8 mouse cellular contexts compared by ENCODE assay signal in genomic region chr1:180510442-180510841, GRCm38 (mm10). TPM values are rescaled to one million over a fixed set of nuclear protein-coding genes. Genes with fewer than 3 reads are reported as not detected.
DNase-seq lines count a peak whose midpoint lies in the region; ATAC-seq and TF ChIP-seq lines count a peak whose summit lies in the region.

No protein-coding gene starts in this region.

- in situ Hi-C loops in CH12.LX (cut with MboI; ENCODE audit: low pct_ligation_motif_present, low pct_unique_long_range_greater_than_20kb, low sequenced_read_pairs): no loop called here

- no peak for TF ChIP-seq EP300 in CH12.LX (IDR thresholded peaks at IDR 0.05; ENCODE audit: low read length)

- no peak for TF ChIP-seq CTCF in cerebellum, adult 2 months (IDR thresholded peaks at IDR 0.05; ENCODE audit: borderline replicate concordance, insufficient read depth, low read depth, low read length)
- no peak for TF ChIP-seq CTCF in CH12.LX (conservative IDR thresholded peaks at IDR 0.05 in 1 of 2, IDR thresholded peaks at IDR 0.05 in 1 of 2; ENCODE audit: low read depth in 2 of 2, low read length in 2 of 2)
- no peak for TF ChIP-seq CTCF in lung, embryonic 14.5 days (IDR thresholded peaks at IDR 0.05; ENCODE audit: low read depth)

- H3K36me3 ChIP-seq in CH12.LX (replicated peaks in 1 of 2; ENCODE audit: control insufficient read depth in 1 of 2, insufficient read depth in 1 of 2, low read length in 1 of 2): peaks cover 0 to 65% of the 10 kb centered on the region in 2 experiments
- H3K36me3 ChIP-seq in kidney, embryonic 15.5 days: no peaks in the 10 kb centered on the region
- H3K36me3 ChIP-seq in lung, embryonic 14.5 days (ENCODE audit: insufficient read depth): no peaks in the 10 kb centered on the region
- no peaks in the 10 kb centered on the region for H3K36me3 ChIP-seq in stomach, embryonic 14.5 days (ENCODE audit: control insufficient read depth, insufficient read depth, low read length)
- H3K36me3 ChIP-seq in heart, embryonic 11.5 days (ENCODE audit: control insufficient read depth, insufficient read depth, low read length): no peaks in the 10 kb centered on the region

- H3K9me3 ChIP-seq in CH12.LX (replicated peaks; ENCODE audit: low read length): no peaks in the 10 kb centered on the region
- no peaks in the 10 kb centered on the region for H3K9me3 ChIP-seq in kidney, embryonic 15.5 days (replicated peaks)
- H3K9me3 ChIP-seq in lung, embryonic 14.5 days (ENCODE audit: low read depth, low read length): no peaks in the 10 kb centered on the region
- H3K9me3 ChIP-seq in stomach, embryonic 14.5 days (ENCODE audit: control insufficient read depth, low read depth, low read length): no peaks in the 10 kb centered on the region
- H3K9me3 ChIP-seq in heart, embryonic 11.5 days (replicated peaks; ENCODE audit: control insufficient read depth, low read length): no peaks in the 10 kb centered on the region

- H3K9ac ChIP-seq in CH12.LX (ENCODE audit: insufficient read depth, low read depth): no peak overlapping the region
- no peak overlapping the region for H3K9ac ChIP-seq in kidney, embryonic 15.5 days
- H3K9ac ChIP-seq in lung, embryonic 14.5 days: no peak overlapping the region
- no peak overlapping the region for H3K9ac ChIP-seq in stomach, embryonic 14.5 days (replicated peaks; ENCODE audit: low read depth, low read length)
- H3K9ac ChIP-seq in heart, embryonic 11.5 days (ENCODE audit: low read depth, low read length): no peak overlapping the region

- no peak for TF ChIP-seq POLR2A in cerebellum, adult 2 months (IDR thresholded peaks at IDR 0.05; ENCODE audit: borderline replicate concordance, insufficient read depth, low read length)
- no peak for TF ChIP-seq POLR2A in CH12.LX (IDR thresholded peaks at IDR 0.05; ENCODE audit: low read depth, low read length)

- no peaks in the 10 kb centered on the region for H3K27me3 ChIP-seq in cerebellum, adult 2 months (ENCODE audit: control insufficient read depth, insufficient read depth, low read length)
- no peaks in the 10 kb centered on the region for H3K27me3 ChIP-seq in CH12.LX (replicated peaks)
- no peaks in the 10 kb centered on the region for H3K27me3 ChIP-seq in kidney, embryonic 15.5 days
- no peaks in the 10 kb centered on the region for H3K27me3 ChIP-seq in lung, embryonic 14.5 days (ENCODE audit: insufficient read depth, low read length)
- no peaks in the 10 kb centered on the region for H3K27me3 ChIP-seq in stomach, embryonic 14.5 days (ENCODE audit: control insufficient read depth, insufficient read depth, low read length)
- H3K27me3 ChIP-seq in heart, embryonic 11.5 days (ENCODE audit: control insufficient read depth, insufficient read depth, low read length): peaks cover 28% of the 10 kb centered on the region

- no peak overlapping the region for H3K27ac ChIP-seq in cerebellum, adult 2 months (ENCODE audit: insufficient read depth, low read length)
- H3K27ac ChIP-seq in CH12.LX (ENCODE audit: insufficient read depth, low read depth): no peak overlapping the region
- H3K27ac ChIP-seq in kidney, embryonic 15.5 days: peak overlapping the region; percentile 52
- H3K27ac ChIP-seq in lung, embryonic 14.5 days (ENCODE audit: low read depth): no peak overlapping the region; the same call in 1 of the 2 replicates
- H3K27ac ChIP-seq in stomach, embryonic 14.5 days (ENCODE audit: low read length): no peak overlapping the region
- H3K27ac ChIP-seq in heart, embryonic 11.5 days (ENCODE audit: low read depth, low read length): no peak overlapping the region

- DNase-seq in cerebellum, adult 2 months: peak; percentile 41 to 47
- no peak for DNase-seq in cerebellum, adult 8-10 months
- peak; percentile 54 for DNase-seq in CH12.LX (ENCODE audit: extremely low read depth)
- DNase-seq in lung, embryonic 14.5 days: peak; percentile 77
- no peak for DNase-seq in adrenal gland, adult 8-10 months

- peak; percentile 83 for ATAC-seq in kidney, embryonic 15.5 days (replicated peaks; ENCODE audit: low FRiP score)
- peak; percentile 87 for ATAC-seq in lung, embryonic 14.5 days (ENCODE audit: insufficient read depth)
- ATAC-seq in stomach, embryonic 14.5 days (ENCODE audit: insufficient number of reproducible peaks, insufficient read depth, low FRiP score, low read depth): no peak; the same call in 1 of the 2 replicates
- ATAC-seq in heart, embryonic 11.5 days (replicated peaks; ENCODE audit: insufficient number of reproducible peaks, low FRiP score, low TSS enrichment): no peak

- peak overlapping the region; percentile 21; the same call in 1 of the 2 replicates for H3K4me2 ChIP-seq in CH12.LX (ENCODE audit: insufficient read depth, low read depth, poor library complexity, severe bottlenecking)
- peak overlapping the region; percentile 38 for H3K4me2 ChIP-seq in kidney, embryonic 15.5 days
- peak overlapping the region; percentile 32; the same call in 1 of the 2 replicates for H3K4me2 ChIP-seq in lung, embryonic 14.5 days
- H3K4me2 ChIP-seq in stomach, embryonic 14.5 days (replicated peaks; ENCODE audit: low read depth, low read length): 0 out of 2 replicates have a peak overlapping the region, but pooled peaks have one; percentile 18
- H3K4me2 ChIP-seq in heart, embryonic 11.5 days: no peak overlapping the region

- WGBS in cerebellum, adult 2 months: 23% methylated on average over 15 of the region's 15 CpGs
- 20% methylated on average over 15 of the region's 15 CpGs for WGBS in kidney, embryonic 15.5 days
- WGBS in lung, embryonic 14.5 days: 21% methylated on average over 15 of the region's 15 CpGs
- WGBS in stomach, embryonic 14.5 days: 21% methylated on average over 15 of the region's 15 CpGs
- WGBS in heart, embryonic 11.5 days (ENCODE audit: insufficient replicate concordance): 47% methylated on average over 15 of the region's 15 CpGs

- no peak overlapping the region for H3K4me3 ChIP-seq in cerebellum, adult 2 months (replicated peaks; ENCODE audit: insufficient read depth, low read depth, low read length)
- no peak overlapping the region for H3K4me3 ChIP-seq in CH12.LX (replicated peaks in 1 of 3; ENCODE audit: low read depth in 2 of 3, low read length in 2 of 3, poor library complexity in 1 of 3)
- H3K4me3 ChIP-seq in kidney, embryonic 15.5 days (replicated peaks): no peak overlapping the region
- no peak overlapping the region for H3K4me3 ChIP-seq in lung, embryonic 14.5 days (ENCODE audit: low read depth, low read length)
- H3K4me3 ChIP-seq in stomach, embryonic 14.5 days (ENCODE audit: low read depth, low read length): no peak overlapping the region
- no peak overlapping the region for H3K4me3 ChIP-seq in heart, embryonic 11.5 days (ENCODE audit: low read depth, low read length)

- dilution Hi-C loops in CH12.LX (cut with MboI; ENCODE audit: extremely low pct_ligation_motif_present, extremely low pct_unique_long_range_greater_than_20kb, low sequenced_read_pairs): no loop called here

- TF ChIP-seq RAD21 in CH12.LX (IDR thresholded peaks at IDR 0.05; ENCODE audit: low read depth, low read length): no peak

- no peaks in the 10 kb centered on the region for H3K79me2 ChIP-seq in CH12.LX (replicated peaks; ENCODE audit: control insufficient read depth, extremely low read depth, insufficient read depth, poor library complexity, severe bottlenecking)

- H3K4me1 ChIP-seq in cerebellum, adult 2 months (ENCODE audit: control insufficient read depth, insufficient read depth, low read length): peaks cover 29% of the 10 kb centered on the region
- H3K4me1 ChIP-seq in CH12.LX (ENCODE audit: control insufficient read depth in 1 of 2, insufficient read depth in 2 of 2): peaks cover 44 to 83% of the 10 kb centered on the region in 2 experiments
- peaks cover 17% of the 10 kb centered on the region for H3K4me1 ChIP-seq in kidney, embryonic 15.5 days
- H3K4me1 ChIP-seq in lung, embryonic 14.5 days (ENCODE audit: insufficient read depth): peaks cover 7% of the 10 kb centered on the region; the same call in 1 of the 2 replicates
- H3K4me1 ChIP-seq in stomach, embryonic 14.5 days (ENCODE audit: control insufficient read depth, insufficient read depth, low read length): peaks cover 11% of the 10 kb centered on the region; the same call in 1 of the 2 replicates
- H3K4me1 ChIP-seq in heart, embryonic 11.5 days (ENCODE audit: control insufficient read depth, insufficient read depth, low read length): no peaks in the 10 kb centered on the region

TF ChIP-seq in CH12.LX, 34 proteins besides CTCF, POLR2A, EP300 and RAD21 (continues in another document):
- TF ChIP-seq ZKSCAN1 (IDR thresholded peaks at IDR 0.05; ENCODE audit: borderline replicate concordance, low read depth, low read length) (no peak), GABPA (IDR thresholded peaks at IDR 0.05; ENCODE audit: insufficient replicate concordance, low read depth, low read length) (no peak), POLR2AphosphoS2 (IDR thresholded peaks at IDR 0.05; ENCODE audit: low read depth, low read length) (no peak), RCOR1 (conservative IDR thresholded peaks at IDR 0.05; ENCODE audit: low read depth, low read length) (no peak), JUN (IDR thresholded peaks at IDR 0.05; ENCODE audit: insufficient read depth, low read depth, low read length) (no peak), SMC3 (IDR thresholded peaks at IDR 0.05; ENCODE audit: low read depth, low read length) (no peak), ETS1 (conservative IDR thresholded peaks at IDR 0.05; ENCODE audit: low read depth, low read length) (no peak)

RNA-seq across cellular contexts. Expression of gene Stum, which starts 27.1 kb away (rescaled TPM):
- 7.3 and 8.2 TPM in 2 replicates for polyA plus RNA-seq in cerebellum, adult 2 months (2012; rRNA removed)
- total RNA-seq in CH12.LX (2012; rRNA removed) (0.34 and 0.42 TPM in 2 replicates), CH12.LX (2014; rRNA removed) (0.51 and 0.80 TPM in 2 replicates)
- 0.61 and 0.67 TPM in 2 replicates for polyA plus RNA-seq in CH12.LX (2012; ENCODE audit: insufficient read length, low read depth)
- 1.4 and 1.7 TPM in 2 replicates for polyA plus RNA-seq in kidney, embryonic 15.5 days (2015; fragmentation: Nextera tagmentation; extraction: Ambion mirVana)
- not detected in 2 replicates for polyA plus RNA-seq in lung, embryonic 14.5 days (2014; fragmentation: Nextera tagmentation; extraction: Ambion mirVana)
- 1.2 and 2.3 TPM in 2 replicates for polyA plus RNA-seq in stomach, embryonic 14.5 days (2014; fragmentation: Nextera tagmentation; extraction: Ambion mirVana)
- total RNA-seq in adrenal gland, adult 8-10 months (2022): under 1 TPM; 0.30 to 0.80 (median 0.60) TPM
- polyA plus RNA-seq in heart, embryonic 11.5 days (2014; fragmentation: Nextera tagmentation; extraction: Ambion mirVana): 0.11 and 0.34 TPM in 2 replicates

RNA-seq across cellular contexts. Expression of gene Parp1, which starts 58.3 kb away (rescaled TPM):
- polyA plus RNA-seq in cerebellum, adult 2 months (2012; rRNA removed): 58.1 and 63.1 TPM in 2 replicates
- total RNA-seq in CH12.LX (2012; rRNA removed): 313 and 333 TPM in 2 replicates
- 304 and 310 TPM in 2 replicates for total RNA-seq in CH12.LX (2014; rRNA removed)
- 310 and 344 TPM in 2 replicates for polyA plus RNA-seq in CH12.LX (2012; ENCODE audit: insufficient read length, low read depth)
- 140 and 159 TPM in 2 replicates for polyA plus RNA-seq in kidney, embryonic 15.5 days (2015; fragmentation: Nextera tagmentation; extraction: Ambion mirVana)
- 147 TPM in 2 replicates for polyA plus RNA-seq in lung, embryonic 14.5 days (2014; fragmentation: Nextera tagmentation; extraction: Ambion mirVana)
- 128 and 134 TPM in 2 replicates for polyA plus RNA-seq in stomach, embryonic 14.5 days (2014; fragmentation: Nextera tagmentation; extraction: Ambion mirVana)
- 10 to 100 TPM; 67.5 to 78.3 (median 72.4) TPM for total RNA-seq in adrenal gland, adult 8-10 months (2022)
- polyA plus RNA-seq in heart, embryonic 11.5 days (2014; fragmentation: Nextera tagmentation; extraction: Ambion mirVana): 94.0 and 107 TPM in 2 replicates

Comparison
In these comparisons a context has a peak if more than half of its experiments do, and no peak if none do; other contexts are left out.
1. DNase-seq: peak in cerebellum, adult 2 months (2 of 2), CH12.LX (single experiment) and lung, embryonic 14.5 days (single experiment); none in cerebellum, adult 8-10 months (single experiment) and adrenal gland, adult 8-10 months (single experiment).
2. ATAC-seq: peak in kidney, embryonic 15.5 days (single experiment) and lung, embryonic 14.5 days (single experiment); none in stomach, embryonic 14.5 days (single experiment) and heart, embryonic 11.5 days (single experiment).